Mouse (Mus musculus) heart, adult 2 months (tissue): ENCODE measurements around the gene Adgrb3.

Experiments
- EP300 ChIP-seq: fragments of 200-500 bp; IDR thresholded peaks from 2 replicates; pipeline ENCODE4 v1.6.1; 2011; ENCODE audit warnings: low read depth, low read length, control low read depth; ENCODE audit not compliant: insufficient read depth
- POLR2A ChIP-seq: fragments of 200-500 bp; IDR thresholded peaks from 2 replicates; pipeline ENCODE4 v1.6.1; 2011; ENCODE audit warnings: mild to moderate bottlenecking, low read depth, low read length, control low read depth; ENCODE audit not compliant: insufficient read depth

GRCm38 (mm10) chr1:25364186-25364585, 465.3 kb downstream of the Adgrb3 start:
- TF ChIP-seq EP300 (no peak), POLR2A (no peak)
